Mouse (Mus musculus): ENCODE data around the gene Efna1. TPM values are rescaled to one million over a fixed set of nuclear protein-coding genes. Genes with fewer than 3 reads are reported as not detected.

The Efna1 gene
- polyA plus RNA-seq, 1 experiment from 2014 or later = 12.5 TPM

GRCm38 (mm10) chr3:89224796-89225195, 56.1 kb downstream of the Efna1 start:
- Histone ChIP-seq H3K4me1 (replicated peaks) (peaks cover 74% of the 10 kb centered on the region), H3K36me3 (peaks cover 17% of the 10 kb centered on the region), H3K4me2 (peak overlapping the region; percentile 79), H3K27me3 (no peaks in the 10 kb centered on the region), H3K9ac (peak overlapping the region; percentile 79), H3K4me3 (peak overlapping the region; percentile 50), H3K27ac (replicated peaks) (peak overlapping the region; percentile 92), H3K9me3 (no peaks in the 10 kb centered on the region)
- ATAC-seq (ENCODE audit: low read depth) = no peak
- WGBS = 32% methylated on average over 11 of the region's 11 CpGs

MicroRNAs within 50 kb of the gene (microRNA counts, 519-probe panel; counts per million panel counts)
- microRNA mmu-miR-92b = 3,707 counts per million, percentile 55 among the panel's probes with 10 or more counts

Small RNA genes within 50 kb of the gene (microRNA-seq; reads per million reads assigned to microRNA genes)
- gene Mir92b = 2,995 reads per million, percentile 88 among the genes with 10 or more reads in this experiment

Other genes starting within 250 kb of the Efna1 start
- gene Rusc1, start 187.8 kb downstream of the Efna1 start, polyA plus RNA-seq (2015; fragmentation: Nextera tagmentation; extraction: Ambion mirVana) = 83.4 and 91.9 TPM in 2 replicates
- 0.15 TPM in 1 of 2 replicates, not detected in the other for gene Gm43738, start 180.0 kb downstream of the Efna1 start, polyA plus RNA-seq (2015; fragmentation: Nextera tagmentation; extraction: Ambion mirVana)
- gene Fdps, start 179.2 kb downstream of the Efna1 start, polyA plus RNA-seq (2015; fragmentation: Nextera tagmentation; extraction: Ambion mirVana) = 329 and 357 TPM in 2 replicates
- gene Pklr, start 145.0 kb downstream of the Efna1 start, polyA plus RNA-seq (2015; fragmentation: Nextera tagmentation; extraction: Ambion mirVana) = 0.14 and 0.46 TPM in 2 replicates
- 34.6 and 35.6 TPM in 2 replicates for gene Hcn3, start 120.9 kb downstream of the Efna1 start, polyA plus RNA-seq (2015; fragmentation: Nextera tagmentation; extraction: Ambion mirVana)
- gene Clk2, start 116.3 kb downstream of the Efna1 start, polyA plus RNA-seq (2015; fragmentation: Nextera tagmentation; extraction: Ambion mirVana) = 27.5 and 30.6 TPM in 2 replicates
- gene Scamp3, start 103.7 kb downstream of the Efna1 start, polyA plus RNA-seq (2015; fragmentation: Nextera tagmentation; extraction: Ambion mirVana) = 129 and 135 TPM in 2 replicates
- 38.9 and 49.9 TPM in 2 replicates for gene Fam189b, start 98.0 kb downstream of the Efna1 start, polyA plus RNA-seq (2015; fragmentation: Nextera tagmentation; extraction: Ambion mirVana)
- gene Gba, start 78.2 kb downstream of the Efna1 start, polyA plus RNA-seq (2015; fragmentation: Nextera tagmentation; extraction: Ambion mirVana) = 48.3 and 50.0 TPM in 2 replicates
- gene Thbs3, start 66.0 kb downstream of the Efna1 start, polyA plus RNA-seq (2015; fragmentation: Nextera tagmentation; extraction: Ambion mirVana) = 45.6 and 52.8 TPM in 2 replicates
- 157 and 170 TPM in 2 replicates for gene Mtx1, start 54.1 kb downstream of the Efna1 start, polyA plus RNA-seq (2015; fragmentation: Nextera tagmentation; extraction: Ambion mirVana)
- 1.0 and 1.1 TPM in 2 replicates for gene Muc1, start 52.1 kb downstream of the Efna1 start, polyA plus RNA-seq (2015; fragmentation: Nextera tagmentation; extraction: Ambion mirVana)
- 248 and 258 TPM in 2 replicates for gene Krtcap2, start 35.2 kb downstream of the Efna1 start, polyA plus RNA-seq (2015; fragmentation: Nextera tagmentation; extraction: Ambion mirVana)
- gene Trim46, start 34.8 kb downstream of the Efna1 start, polyA plus RNA-seq (2015; fragmentation: Nextera tagmentation; extraction: Ambion mirVana) = 55.8 and 55.9 TPM in 2 replicates
- 76.9 and 81.4 TPM in 2 replicates for gene Dpm3, start 21.8 kb downstream of the Efna1 start, polyA plus RNA-seq (2015; fragmentation: Nextera tagmentation; extraction: Ambion mirVana)
- gene Slc50a1, start 10.6 kb downstream of the Efna1 start, polyA plus RNA-seq (2015; fragmentation: Nextera tagmentation; extraction: Ambion mirVana) = 44.0 and 45.5 TPM in 2 replicates
- gene Efna3, start 41.8 kb upstream of the Efna1 start, polyA plus RNA-seq (2015; fragmentation: Nextera tagmentation; extraction: Ambion mirVana) = 87.4 and 90.1 TPM in 2 replicates
- gene Efna4, start 56.9 kb upstream of the Efna1 start, polyA plus RNA-seq (2015; fragmentation: Nextera tagmentation; extraction: Ambion mirVana) = 8.5 and 10.7 TPM in 2 replicates
- gene Adam15, start 68.9 kb upstream of the Efna1 start, polyA plus RNA-seq (2015; fragmentation: Nextera tagmentation; extraction: Ambion mirVana) = 48.8 and 54.0 TPM in 2 replicates
- gene Dcst2, start 80.8 kb upstream of the Efna1 start, polyA plus RNA-seq (2015; fragmentation: Nextera tagmentation; extraction: Ambion mirVana) = 0.17 TPM in 1 of 2 replicates, not detected in the other
- gene Dcst1, start 84.1 kb upstream of the Efna1 start, polyA plus RNA-seq (2015; fragmentation: Nextera tagmentation; extraction: Ambion mirVana) = 0.88 and 1.1 TPM in 2 replicates
- 0.54 and 0.68 TPM in 2 replicates for gene Zbtb7b, start 113.6 kb upstream of the Efna1 start, polyA plus RNA-seq (2015; fragmentation: Nextera tagmentation; extraction: Ambion mirVana)
- 0.84 and 2.6 TPM in 2 replicates for gene Lenep, start 121.7 kb upstream of the Efna1 start, polyA plus RNA-seq (2015; fragmentation: Nextera tagmentation; extraction: Ambion mirVana)
- gene Flad1, start 130.7 kb upstream of the Efna1 start, polyA plus RNA-seq (2015; fragmentation: Nextera tagmentation; extraction: Ambion mirVana) = 30.7 and 33.2 TPM in 2 replicates
- gene Cks1b, start 137.2 kb upstream of the Efna1 start, polyA plus RNA-seq (2015; fragmentation: Nextera tagmentation; extraction: Ambion mirVana) = 110 and 144 TPM in 2 replicates
- 41.8 and 45.1 TPM in 2 replicates for gene Shc1, start 137.3 kb upstream of the Efna1 start, polyA plus RNA-seq (2015; fragmentation: Nextera tagmentation; extraction: Ambion mirVana)
- gene Pygo2, start 149.1 kb upstream of the Efna1 start, polyA plus RNA-seq (2015; fragmentation: Nextera tagmentation; extraction: Ambion mirVana) = 40.4 and 47.7 TPM in 2 replicates
- gene Pbxip1, start 155.6 kb upstream of the Efna1 start, polyA plus RNA-seq (2015; fragmentation: Nextera tagmentation; extraction: Ambion mirVana) = 15.6 and 17.0 TPM in 2 replicates
- gene Pmvk, start 173.4 kb upstream of the Efna1 start, polyA plus RNA-seq (2015; fragmentation: Nextera tagmentation; extraction: Ambion mirVana) = 104 and 106 TPM in 2 replicates
- gene Kcnn3, start 239.0 kb upstream of the Efna1 start, polyA plus RNA-seq (2015; fragmentation: Nextera tagmentation; extraction: Ambion mirVana) = 4.8 and 5.5 TPM in 2 replicates